9 mouse cellular contexts compared by ENCODE assay signal in genomic region chr7:130654562-130654961, GRCm38 (mm10).
DNase-seq lines count a peak whose midpoint lies in the region; ATAC-seq and TF ChIP-seq lines count a peak whose summit lies in the region.
"Had no signal": no experiment of that assay in that cellular context is flagged by ENCODE, and none has a peak within 500 bp of the region (broad histone marks: within the 10 kb centered on the region; RNA-seq: fewer than 3 reads in every experiment).

No protein-coding gene starts in this region.

- H3K4me1 ChIP-seq in intestine, postnatal 0 days (replicated peaks; ENCODE audit: control insufficient read depth, insufficient read depth, low read length) = peaks cover 7% of the 10 kb centered on the region
- peaks cover 11% of the 10 kb centered on the region for H3K4me1 ChIP-seq in liver, postnatal 0 days (ENCODE audit: insufficient read depth)

- H3K4me3 ChIP-seq in intestine, postnatal 0 days (ENCODE audit: low read depth, low read length) = no peak overlapping the region
- H3K4me3 ChIP-seq in liver, postnatal 0 days (ENCODE audit: low read depth, low read length) = no peak overlapping the region
- H3K4me3 ChIP-seq: forebrain, embryonic 10.5 days had no signal

- TF ChIP-seq CTCF in intestine, postnatal 0 days (IDR thresholded peaks at IDR 0.05; ENCODE audit: low read depth) = no peak
- no peak for TF ChIP-seq CTCF in liver, postnatal 0 days (IDR thresholded peaks at IDR 0.05; ENCODE audit: low read depth)

- no peaks in the 10 kb centered on the region for H3K27me3 ChIP-seq in intestine, postnatal 0 days (replicated peaks; ENCODE audit: control insufficient read depth, insufficient read depth, low read length)
- no peaks in the 10 kb centered on the region for H3K27me3 ChIP-seq in liver, postnatal 0 days (ENCODE audit: insufficient read depth, low read length)

- no peaks in the 10 kb centered on the region for H3K9me3 ChIP-seq in intestine, postnatal 0 days (ENCODE audit: control insufficient read depth)
- H3K9me3 ChIP-seq in liver, postnatal 0 days (ENCODE audit: low read length) = no peaks in the 10 kb centered on the region
- H3K9me3 ChIP-seq: forebrain, embryonic 10.5 days had no signal

- H3K27ac ChIP-seq in intestine, postnatal 0 days (ENCODE audit: low read depth, low read length) = no peak overlapping the region
- H3K27ac ChIP-seq in liver, postnatal 0 days (ENCODE audit: low read depth) = no peak overlapping the region
- H3K27ac ChIP-seq: forebrain, embryonic 10.5 days had no signal

- no peak for TF ChIP-seq EP300 in liver, postnatal 0 days (IDR thresholded peaks at IDR 0.05; ENCODE audit: low read depth)

- peak; percentile 39 for ATAC-seq in intestine, postnatal 0 days
- peak; percentile 25; the same call in 1 of the 2 replicates for ATAC-seq in liver, postnatal 0 days

- no peak overlapping the region for H3K9ac ChIP-seq in intestine, postnatal 0 days (ENCODE audit: low read depth, low read length)
- H3K9ac ChIP-seq in liver, postnatal 0 days (replicated peaks) = no peak overlapping the region; the same call in 1 of the 2 replicates

- H3K36me3 ChIP-seq in intestine, postnatal 0 days (ENCODE audit: control insufficient read depth, insufficient read depth) = no peaks in the 10 kb centered on the region; the same call in none of the 2 replicates
- H3K36me3 ChIP-seq in liver, postnatal 0 days (replicated peaks; ENCODE audit: insufficient read depth, low read length) = no peaks in the 10 kb centered on the region

- H3K4me2 ChIP-seq in intestine, postnatal 0 days (replicated peaks; ENCODE audit: low read depth) = no peak overlapping the region
- no peak overlapping the region for H3K4me2 ChIP-seq in liver, postnatal 0 days (ENCODE audit: low read depth, low read length)

- peak; percentile 45 for DNase-seq in adipocyte (ENCODE audit: low spot score)
- DNase-seq in heart, adult 18-20 months = peak; percentile 72 to 89
- DNase-seq in liver, postnatal 0 days = no peak
- no peak for DNase-seq in left cerebral cortex, adult 11 months (ENCODE audit: low spot score)
- DNase-seq in natural killer cell, adult 2 months (ENCODE audit: low spot score in 2 of 2) = no peak
- DNase-seq in spleen, postnatal 4 days (ENCODE audit: low spot score in 2 of 2) = no peak
- DNase-seq: cerebellum, adult 2 months had no signal

- WGBS in intestine, postnatal 0 days = 24% methylated on average over 2 of the region's 2 CpGs
- WGBS in liver, postnatal 0 days (ENCODE audit: insufficient replicate concordance) = 38% methylated on average over 2 of the region's 2 CpGs

Comparison
In these comparisons a context has a peak if more than half of its experiments do, and no peak if none do; other contexts are left out.
1. DNase-seq: peak in adipocyte (single experiment) and heart, adult 18-20 months (2 of 2); none in liver, postnatal 0 days (single experiment), left cerebral cortex, adult 11 months (single experiment), natural killer cell, adult 2 months (0 of 2) and spleen, postnatal 4 days (0 of 2).